Comparison of ENCODE assay signal across 29 mouse cellular contexts in the genomic region with DNA sequence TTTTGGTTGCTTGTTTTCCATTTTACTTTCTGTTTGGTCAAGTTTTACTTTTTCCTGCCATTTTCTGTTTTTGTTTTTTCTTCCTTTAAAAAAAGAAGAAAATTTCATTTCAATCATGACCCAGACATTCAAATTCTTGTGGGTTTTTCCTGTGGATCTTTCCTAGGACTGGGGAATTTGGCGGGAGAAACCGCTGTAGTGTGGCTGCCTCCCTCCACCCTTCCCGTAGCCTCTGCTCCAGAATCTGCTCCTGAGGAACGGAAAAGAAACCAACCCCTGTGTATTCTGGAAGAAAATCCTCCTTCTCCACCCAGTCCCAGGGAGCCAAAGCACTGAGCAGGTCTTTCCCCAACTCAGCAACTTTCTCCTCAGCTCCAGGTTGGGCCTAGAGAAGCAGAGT. TPM values are rescaled to one million over a fixed set of nuclear protein-coding genes. Genes with fewer than 3 reads are reported as not detected.
"Had no signal": no experiment of that assay in that cellular context is flagged by ENCODE, and none has a peak within 500 bp of the region (broad histone marks: within the 10 kb centered on the region; RNA-seq: fewer than 3 reads in every experiment).

No protein-coding gene starts in this region.

- H3K9me3 ChIP-seq: limb, embryonic 13.5 days; midbrain, embryonic 12.5 days; midbrain, embryonic 15.5 days; neural tube, embryonic 12.5 days; neural tube, embryonic 15.5 days had no signal

- ATAC-seq: liver, postnatal 0 days; lung, postnatal 0 days; midbrain, embryonic 15.5 days had no signal

- H3K4me1 ChIP-seq: neural tube, embryonic 12.5 days had no signal

- H3K4me2 ChIP-seq: limb, embryonic 13.5 days; liver, embryonic 11.5 days; lung, embryonic 14.5 days; midbrain, embryonic 12.5 days; midbrain, embryonic 15.5 days; neural tube, embryonic 12.5 days; neural tube, embryonic 15.5 days had no signal

- H3K27ac ChIP-seq: kidney, postnatal 0 days; liver, embryonic 14.5 days; macrophage; midbrain, embryonic 12.5 days; midbrain, embryonic 15.5 days; neural tube, embryonic 12.5 days; neural tube, embryonic 15.5 days; stomach, postnatal 0 days had no signal

- DNase-seq: kidney, postnatal 25 days; layer of hippocampus, postnatal 36 days; left cerebral cortex, postnatal 4 days; liver, postnatal 0 days; lung, embryonic 14.5 days; right cerebral cortex, adult 18-20 months; right cerebral cortex, postnatal 14 days; right cerebral cortex, postnatal 4 days; thymus, adult 2 months; thymus, postnatal 14 days; thymus, postnatal 4 days had no signal

- H3K4me3 ChIP-seq: limb, embryonic 13.5 days; midbrain, embryonic 12.5 days; midbrain, embryonic 15.5 days; neural tube, embryonic 12.5 days; neural tube, embryonic 15.5 days had no signal

- H3K36me3 ChIP-seq: limb, embryonic 13.5 days; midbrain, embryonic 12.5 days; midbrain, embryonic 15.5 days; neural tube, embryonic 12.5 days; neural tube, embryonic 15.5 days had no signal

- H3K9ac ChIP-seq: limb, embryonic 13.5 days; liver, embryonic 14.5 days; liver, postnatal 0 days; lung, embryonic 14.5 days; midbrain, embryonic 12.5 days; midbrain, embryonic 15.5 days; neural tube, embryonic 12.5 days; neural tube, embryonic 15.5 days had no signal

- H3K27me3 ChIP-seq: midbrain, embryonic 15.5 days; neural tube, embryonic 12.5 days; neural tube, embryonic 15.5 days had no signal

RNA-seq across cellular contexts. Expression of a gene that starts 25.6 kb away (rescaled TPM):
- total RNA-seq: layer of hippocampus, adult 8-10 months; layer of hippocampus, postnatal 10 days; layer of hippocampus, postnatal 36 days; left cerebral cortex, adult 8-10 months; left cerebral cortex, postnatal 14 days; left cerebral cortex, postnatal 4 days; megakaryocyte, adult 5-6 weeks had no signal
- polyA plus RNA-seq: kidney, embryonic 14.5 days; limb, embryonic 13.5 days; liver, embryonic 11.5 days; liver, embryonic 14.5 days; liver, postnatal 0 days; macrophage; midbrain, embryonic 12.5 days; midbrain, embryonic 15.5 days; neural tube, embryonic 12.5 days; neural tube, embryonic 15.5 days; stomach, embryonic 14.5 days had no signal

RNA-seq across cellular contexts. Expression of a gene that starts 42.1 kb away (rescaled TPM):
- total RNA-seq: megakaryocyte, adult 5-6 weeks had no signal
- polyA plus RNA-seq: liver, embryonic 14.5 days; liver, postnatal 0 days; lung, embryonic 14.5 days; lung, postnatal 0 days had no signal

RNA-seq across cellular contexts. Expression of a gene that starts 49.9 kb away (rescaled TPM):
- total RNA-seq: megakaryocyte, adult 5-6 weeks had no signal
- polyA plus RNA-seq: kidney, embryonic 14.5 days; liver, embryonic 11.5 days; liver, postnatal 0 days; macrophage had no signal
